Mouse (Mus musculus) brain, adult 2 months (tissue): ENCODE measurements at regions not wholly inside any gene's neighbourhood (a gene's known extent, or its start where the extent isn't known, plus 50 kb on each side); places are given as distances from the start of the nearest gene placed in this dataset.

Experiments
- DNase-seq: peaks from one replicate; pipeline ENCODE4 v3.0.0; 2011; ENCODE audit warnings: low read depth, low spot score

DNA sequence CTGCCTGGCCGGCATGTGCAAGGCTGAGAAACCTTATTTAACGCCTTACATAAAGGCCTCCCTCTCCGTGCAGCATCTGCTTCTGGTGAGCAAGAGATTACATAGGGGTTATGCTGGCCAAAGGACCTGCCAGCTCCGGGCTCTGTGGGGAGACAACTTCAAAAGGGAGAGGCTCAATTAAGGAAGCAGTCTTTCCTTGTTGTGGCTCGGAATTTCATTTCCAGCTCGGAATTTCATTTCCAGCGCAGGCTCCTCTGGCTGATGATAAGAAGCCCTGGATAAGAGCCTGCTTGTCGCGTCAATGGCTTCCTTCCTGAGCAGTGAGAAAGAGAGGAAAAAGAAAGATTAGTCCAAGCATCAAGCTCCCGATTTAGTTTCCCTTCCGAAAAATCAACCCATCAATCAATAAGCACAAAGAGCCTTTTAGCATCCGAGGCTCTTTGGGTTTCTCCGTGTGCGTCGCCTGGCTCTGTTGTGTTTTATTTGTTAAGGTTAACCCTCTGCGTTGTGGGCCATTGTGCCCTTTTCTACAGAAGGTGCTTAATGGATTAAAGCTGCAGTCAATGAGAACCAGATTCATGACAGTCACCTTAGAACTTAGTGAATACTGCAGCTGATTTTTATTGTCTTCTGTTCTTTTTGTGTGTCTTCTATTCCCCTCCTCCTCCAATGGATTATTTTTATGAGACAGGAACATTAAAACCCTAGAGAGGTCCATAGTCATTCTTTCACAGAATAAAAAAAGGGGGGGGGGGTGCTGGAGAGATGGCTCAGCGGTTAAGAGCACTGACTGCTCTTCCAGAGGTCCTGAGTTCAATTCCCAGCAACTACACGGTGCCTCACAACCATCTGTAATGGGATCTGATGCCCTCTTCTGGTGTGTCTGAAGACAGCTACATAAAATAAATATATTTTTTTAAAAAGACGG lies 218.3 kb downstream of the Myo1b start:
- peak; percentile 66 for DNase-seq

DNA sequence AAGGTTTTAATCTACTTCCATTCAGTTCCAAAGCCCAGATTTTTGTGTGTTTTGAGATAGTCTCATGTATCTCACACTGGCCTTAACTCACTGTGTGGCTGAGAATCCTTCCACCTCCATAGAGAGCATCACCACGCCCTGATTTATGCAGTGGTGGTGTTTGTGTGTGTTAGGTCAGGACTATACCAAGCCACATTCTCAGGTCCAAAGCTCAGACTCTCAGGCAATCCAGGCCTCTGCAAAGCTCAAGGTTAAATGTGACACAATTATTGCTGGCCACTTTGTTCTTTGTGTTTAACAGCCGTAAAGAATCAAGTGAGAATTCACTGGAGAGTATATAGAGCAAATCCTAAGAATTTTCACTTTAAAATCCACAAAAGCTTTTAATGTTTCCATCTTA lies 218.2 kb upstream of the Nabp1 start:
- peak; percentile 4 for DNase-seq

DNA sequence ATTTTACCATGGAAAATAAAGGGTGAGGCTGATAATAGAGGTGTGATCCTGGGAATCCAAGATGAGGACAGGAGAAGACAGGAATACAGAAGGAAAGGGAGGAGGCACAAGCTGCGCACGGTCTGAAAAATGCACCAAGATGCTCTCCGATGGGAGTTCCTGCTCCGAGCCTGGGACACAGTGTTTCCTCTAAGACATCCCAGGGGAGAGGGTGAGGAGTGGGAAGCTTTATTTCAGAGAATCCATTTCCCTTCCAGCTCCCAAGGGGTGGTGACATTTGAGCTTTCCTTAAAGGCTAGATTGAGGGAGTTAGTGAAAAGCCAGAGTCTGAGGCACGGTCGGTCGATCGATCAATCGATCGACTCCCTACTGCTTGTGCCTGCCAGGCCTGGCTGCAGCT lies 212.7 kb upstream of the Nabp1 start:
- no peak for DNase-seq

DNA sequence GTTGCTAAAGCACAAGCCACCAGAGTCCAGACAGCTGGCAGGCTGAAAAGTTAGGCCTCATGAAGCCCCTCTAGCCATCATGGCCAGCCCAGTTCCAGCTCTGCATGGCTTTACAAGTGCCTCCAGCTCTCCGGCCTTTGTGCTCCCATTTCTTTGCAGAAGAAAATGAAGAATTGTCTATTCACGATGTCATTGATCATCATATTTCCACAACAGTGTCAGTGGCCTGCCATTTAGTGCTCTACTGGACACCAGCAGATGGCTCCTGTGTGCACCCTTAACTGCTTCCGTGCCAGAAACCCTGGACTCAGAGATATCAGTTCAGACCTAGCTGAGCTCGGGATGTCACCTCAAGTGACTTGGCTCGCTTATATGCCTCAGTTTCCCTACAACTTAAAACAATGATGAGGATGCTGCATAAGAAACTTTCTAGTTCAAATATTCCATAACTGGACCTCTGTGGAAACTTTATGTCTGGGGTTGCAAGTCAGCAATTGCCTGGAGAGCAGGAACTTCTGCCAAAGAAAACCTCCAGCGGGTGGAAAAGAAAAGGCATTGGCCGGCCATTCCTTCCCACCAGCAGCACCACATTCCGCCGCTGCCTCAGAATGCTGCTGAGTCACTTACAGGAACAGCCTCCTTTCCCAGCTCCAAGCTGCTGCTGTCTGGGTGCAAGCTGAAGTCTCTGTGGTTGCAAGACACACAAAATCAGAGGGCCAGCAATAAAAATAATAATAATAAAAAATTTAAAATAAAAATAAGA lies 211.4 kb upstream of the Nabp1 start:
- peak; percentile 61 for DNase-seq

DNA sequence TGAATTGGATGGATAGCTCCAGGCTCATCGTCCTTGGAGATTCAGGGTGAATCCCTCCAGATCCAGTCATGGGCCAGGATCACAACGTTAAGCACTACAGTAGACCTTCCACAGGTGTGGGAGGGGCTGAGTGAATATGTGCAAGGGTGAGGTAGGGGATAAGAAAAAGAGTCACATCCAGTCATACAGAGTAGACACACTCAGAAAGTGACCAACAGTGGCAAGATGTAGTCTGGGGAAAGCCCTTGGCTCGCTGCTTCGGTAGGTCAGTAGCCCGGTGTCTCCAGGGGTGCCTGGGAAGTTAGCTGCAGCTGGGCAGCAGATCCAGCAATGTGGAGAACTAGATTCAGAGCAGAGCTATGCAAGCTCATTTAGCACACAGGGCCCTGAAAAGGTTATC lies 210.7 kb upstream of the Nabp1 start:
- DNase-seq: no peak

DNA sequence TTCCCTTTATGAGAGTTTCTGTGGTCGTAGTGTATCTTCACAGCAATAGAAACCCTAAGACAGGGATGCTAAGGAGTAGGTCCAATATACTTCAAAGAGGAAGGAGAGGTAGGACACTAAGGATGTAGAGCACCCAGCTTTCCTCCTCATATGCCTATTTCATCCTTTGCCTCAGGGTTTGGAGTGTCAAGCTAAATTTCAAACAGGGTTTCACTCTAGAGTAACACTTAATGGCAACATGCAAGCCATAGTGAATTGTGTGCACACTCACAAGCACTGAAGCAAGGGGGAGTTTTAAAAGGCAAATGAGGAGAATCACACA lies 210.0 kb upstream of the Nabp1 start:
- no peak for DNase-seq

DNA sequence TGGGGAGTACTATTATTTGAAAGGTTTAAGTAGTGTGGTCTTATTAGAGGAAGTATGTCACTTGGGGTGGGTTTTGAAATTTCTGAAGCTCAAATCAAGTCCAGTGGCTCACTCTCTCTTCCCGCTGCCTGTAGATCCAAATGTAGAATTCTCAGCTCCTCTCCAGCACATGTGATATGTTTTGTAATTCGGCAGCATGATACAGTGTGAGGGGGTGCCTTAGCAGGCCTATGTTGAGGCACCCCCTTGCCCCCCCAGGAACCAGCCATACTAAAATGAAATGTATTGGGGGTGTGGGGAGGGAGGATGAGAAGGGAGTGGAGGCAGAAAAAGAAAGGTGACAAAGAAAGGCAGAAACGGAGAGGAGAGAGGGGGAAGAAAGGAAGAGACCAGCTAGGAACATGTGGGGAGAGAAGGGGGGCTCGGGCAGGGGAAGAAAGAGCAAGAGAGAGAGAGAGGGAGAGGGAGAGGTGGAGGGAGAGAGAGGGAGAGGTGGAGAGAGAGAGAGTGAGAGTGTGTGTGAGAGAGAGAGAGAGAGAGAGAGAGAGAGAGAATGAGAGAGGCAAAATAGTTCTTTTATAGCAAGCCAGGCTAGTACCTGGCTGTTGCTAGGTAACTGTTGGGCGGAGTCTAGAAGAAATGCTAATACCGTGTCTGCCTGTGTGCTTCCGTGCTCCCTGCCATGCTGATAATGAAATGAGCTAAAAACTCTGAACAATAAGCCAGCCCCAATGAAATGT lies 209.4 kb upstream of the Nabp1 start:
- peak; percentile 71 for DNase-seq

DNA sequence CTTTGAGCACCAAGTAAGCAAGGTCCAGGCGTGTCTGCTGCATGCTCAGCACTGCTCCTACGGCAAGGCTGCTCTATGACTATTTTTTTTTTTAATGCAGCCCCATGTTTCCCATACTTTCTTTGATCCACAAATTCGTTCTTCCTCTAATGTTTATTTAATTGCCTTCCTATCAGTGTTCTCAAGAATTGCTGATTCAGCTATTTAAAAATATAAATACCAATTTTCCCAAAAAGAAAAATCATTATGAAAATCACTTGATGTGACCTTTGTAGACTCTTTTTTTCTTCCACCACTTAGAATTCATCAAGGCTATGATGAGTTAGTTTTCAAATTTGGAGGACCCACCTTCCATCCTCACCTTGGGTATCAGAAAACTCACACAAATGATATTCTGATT lies 208.5 kb upstream of the Nabp1 start:
- no peak for DNase-seq

DNA sequence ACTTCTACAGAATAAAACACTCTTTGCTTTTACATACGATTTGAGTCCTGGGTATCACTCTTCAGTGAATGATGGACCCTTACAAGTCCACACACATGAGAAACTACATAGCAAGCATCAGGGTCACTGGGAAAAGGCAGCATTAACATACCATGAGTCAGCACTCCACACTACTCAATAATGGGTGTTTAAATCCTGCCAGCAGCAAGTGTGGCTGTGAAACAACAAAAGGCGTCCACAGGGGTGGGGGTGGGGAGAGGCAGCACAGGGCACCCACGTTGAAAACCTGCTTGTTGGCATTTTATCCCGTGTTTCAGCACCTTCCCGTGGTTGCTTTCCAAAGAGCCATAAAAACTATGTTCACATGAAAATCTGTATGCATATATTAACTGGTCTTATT lies 204.0 kb upstream of the Nabp1 start:
- no peak for DNase-seq

DNA sequence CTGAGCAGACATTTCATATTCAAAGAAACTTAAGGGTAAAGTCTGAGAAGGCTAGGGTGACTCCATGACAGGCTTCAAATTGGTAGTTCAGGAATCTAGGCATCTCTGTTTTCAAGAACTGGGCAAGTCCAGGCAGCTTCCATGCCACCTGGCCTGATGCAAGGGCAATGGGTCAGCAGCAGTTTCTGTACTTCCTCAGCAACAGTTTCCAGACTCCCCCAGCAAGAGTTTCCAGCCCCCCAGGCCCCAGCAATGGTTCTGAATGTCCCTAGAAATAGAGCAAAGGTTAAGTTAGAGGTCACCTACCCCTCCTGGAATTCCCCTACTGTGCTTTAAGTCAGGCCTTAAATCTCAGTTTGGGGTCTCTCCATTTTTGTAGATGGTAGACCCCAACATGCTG lies 203.6 kb upstream of the Nabp1 start:
- no peak for DNase-seq

DNA sequence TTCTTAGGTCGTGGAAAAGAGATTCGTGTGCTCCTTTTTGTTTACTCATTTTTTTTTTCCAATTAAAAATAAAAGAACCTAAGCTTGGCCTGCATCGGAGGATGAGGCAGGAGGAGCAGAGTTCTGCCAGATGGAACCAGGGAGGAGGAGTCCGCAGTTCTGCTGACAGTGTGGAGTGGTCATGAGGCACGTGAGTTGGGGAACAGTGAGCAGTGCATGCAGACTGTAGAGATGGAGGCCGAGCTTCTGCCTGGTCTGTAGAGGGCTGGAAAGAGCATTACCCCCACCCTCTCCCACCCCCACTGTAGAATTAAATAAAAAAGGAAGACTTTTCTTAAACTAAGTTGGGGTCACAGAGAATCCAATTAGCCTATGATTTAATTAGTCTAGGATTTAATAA lies 202.5 kb upstream of the Nabp1 start:
- DNase-seq: no peak

DNA sequence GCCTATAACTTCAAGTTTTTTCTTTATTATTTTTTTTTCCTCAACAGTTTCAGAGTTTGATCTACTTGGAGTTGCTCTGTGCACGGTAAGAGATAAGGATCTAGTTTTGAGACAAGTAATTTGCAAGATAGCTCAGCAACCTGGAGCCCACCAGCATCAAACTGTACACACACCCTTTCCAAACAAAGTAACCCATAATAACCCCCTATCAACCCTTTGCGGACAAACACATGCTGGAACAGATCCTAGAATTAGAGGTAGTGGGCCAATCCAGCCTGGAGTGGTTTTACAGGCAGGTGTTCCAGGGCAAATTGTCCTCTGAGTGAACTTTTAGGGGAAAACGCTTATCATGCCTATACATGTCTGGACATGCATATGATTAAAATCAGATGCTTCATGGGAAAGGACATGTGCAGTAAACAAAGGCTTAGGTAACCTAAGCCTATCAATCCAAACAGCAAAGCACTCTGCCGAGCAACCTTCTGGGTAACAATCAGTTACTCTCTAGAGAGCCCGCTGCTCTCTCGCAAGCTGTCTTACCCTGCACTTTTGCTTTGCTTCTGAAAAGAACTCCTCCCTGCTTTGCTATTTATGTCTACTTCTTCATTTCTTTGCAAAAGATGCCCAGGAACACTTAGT lies 200.2 kb upstream of the Nabp1 start:
- peak; percentile 14 for DNase-seq

DNA sequence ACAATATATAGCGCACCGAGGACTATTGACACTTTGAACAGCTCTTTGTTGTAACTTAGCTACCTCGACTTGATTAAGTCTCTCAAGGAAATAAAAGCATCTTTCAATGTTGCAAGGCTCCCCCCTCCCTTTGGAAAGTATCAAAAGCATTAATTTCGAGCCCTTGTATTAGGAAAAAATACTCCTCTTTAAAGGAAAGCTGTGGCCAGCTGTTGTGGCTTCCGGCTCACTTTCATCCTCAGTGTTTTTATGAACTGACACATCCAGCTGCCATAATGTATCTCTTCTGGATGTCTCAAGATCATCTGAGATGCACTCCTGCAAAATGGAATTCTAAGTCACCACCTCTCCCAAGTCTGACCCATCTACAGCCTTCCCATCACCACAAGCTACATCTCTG lies 199.6 kb upstream of the Nabp1 start:
- DNase-seq: no peak

DNA sequence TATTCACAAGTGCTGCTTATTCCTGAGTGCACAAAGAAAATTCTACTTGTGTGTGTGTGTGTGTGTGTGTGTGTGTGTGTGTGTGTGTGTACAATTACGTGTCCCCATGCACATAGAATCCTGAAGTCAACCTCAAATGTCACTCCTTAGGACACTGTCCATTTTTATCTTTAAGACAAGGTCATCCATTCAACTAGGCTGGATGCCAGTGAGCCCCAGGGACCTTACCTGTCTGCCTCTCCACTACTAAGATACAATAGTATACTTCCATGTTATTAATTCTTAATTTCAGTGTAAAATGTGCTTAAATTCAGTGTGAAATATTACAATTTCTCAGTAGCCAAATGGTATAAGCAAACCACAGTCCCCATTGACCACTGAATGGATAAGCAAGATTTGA lies 193.5 kb upstream of the Nabp1 start:
- DNase-seq: peak; percentile 46

DNA sequence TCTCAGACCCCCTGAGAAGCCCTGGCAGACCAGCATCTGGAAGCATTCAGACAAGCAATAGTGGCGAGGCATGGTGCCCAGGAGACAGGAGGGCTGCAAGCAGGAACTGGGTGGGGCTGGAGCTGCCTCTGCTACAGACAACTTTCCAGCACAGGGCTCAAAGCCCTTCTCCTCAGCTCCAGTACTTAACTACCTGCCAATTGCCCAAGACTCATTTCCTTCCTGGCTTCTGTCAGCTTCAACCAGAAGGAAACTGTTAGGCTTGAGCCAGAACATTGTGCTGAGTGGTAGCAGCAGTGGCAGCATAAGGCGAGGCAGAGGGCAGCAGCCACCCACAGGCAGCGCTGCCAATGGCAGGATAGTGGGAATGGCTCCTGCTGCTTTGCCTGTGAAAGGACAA lies 193.1 kb upstream of the Nabp1 start:
- peak; percentile 96 for DNase-seq

DNA sequence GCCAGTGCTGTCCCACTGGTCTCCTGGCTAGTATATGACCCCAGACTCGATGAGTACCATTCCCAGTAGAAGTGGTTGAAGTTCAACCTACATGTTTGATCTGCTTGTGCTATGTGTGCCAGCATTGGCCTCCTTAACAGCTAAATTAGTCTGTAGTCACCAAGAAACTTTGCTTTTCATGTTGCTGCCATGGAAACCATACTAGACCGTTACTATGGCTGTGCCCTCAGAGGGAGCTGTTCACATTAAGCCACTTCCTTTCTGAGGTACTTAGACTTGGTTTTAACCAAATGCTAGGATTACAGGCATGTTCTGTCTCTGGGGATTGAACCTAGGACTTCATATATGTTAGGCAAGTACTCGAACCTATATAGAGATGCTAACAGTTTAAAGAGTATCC lies 191.8 kb upstream of the Nabp1 start:
- peak; percentile 25 for DNase-seq

DNA sequence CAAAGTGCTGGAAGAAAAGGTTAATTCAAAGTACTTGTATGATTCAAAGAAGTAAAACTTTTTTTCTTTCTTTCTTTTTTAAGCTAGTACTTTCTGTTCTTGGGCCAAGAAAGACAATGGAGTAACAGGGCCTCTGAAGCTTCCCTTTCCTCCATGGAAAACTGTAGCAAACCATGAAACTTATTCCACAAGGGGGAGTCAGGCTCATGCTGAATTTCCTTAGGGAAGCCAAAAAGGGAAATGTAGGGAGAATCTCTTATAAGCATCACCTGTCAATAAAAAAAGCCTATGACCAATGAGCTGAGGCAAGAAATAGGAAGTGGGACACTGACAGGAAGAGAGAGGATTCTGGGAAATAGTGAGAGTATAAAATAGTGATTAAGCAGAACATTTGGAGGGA lies 190.7 kb upstream of the Nabp1 start:
- DNase-seq: peak; percentile 75

DNA sequence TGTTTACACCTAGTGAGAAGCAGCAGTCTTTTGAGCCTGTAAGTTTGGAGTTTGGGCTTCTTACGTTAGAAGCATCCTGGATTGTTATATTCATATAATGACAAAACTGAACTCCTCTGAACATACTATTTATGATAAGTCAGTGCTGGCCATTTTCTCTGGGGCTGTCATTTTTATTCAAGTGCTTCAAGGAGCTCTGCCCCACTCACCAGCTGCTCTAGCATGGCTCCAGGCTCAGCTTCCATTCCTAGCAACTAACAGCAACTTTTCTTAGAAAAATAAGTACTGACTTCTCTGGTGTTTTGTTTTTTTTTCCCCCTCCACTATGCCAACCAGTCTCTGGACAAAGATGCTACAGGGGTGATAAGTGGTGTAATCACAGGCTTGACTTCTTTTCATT lies 182.3 kb upstream of the Nabp1 start:
- peak; percentile 55 for DNase-seq

DNA sequence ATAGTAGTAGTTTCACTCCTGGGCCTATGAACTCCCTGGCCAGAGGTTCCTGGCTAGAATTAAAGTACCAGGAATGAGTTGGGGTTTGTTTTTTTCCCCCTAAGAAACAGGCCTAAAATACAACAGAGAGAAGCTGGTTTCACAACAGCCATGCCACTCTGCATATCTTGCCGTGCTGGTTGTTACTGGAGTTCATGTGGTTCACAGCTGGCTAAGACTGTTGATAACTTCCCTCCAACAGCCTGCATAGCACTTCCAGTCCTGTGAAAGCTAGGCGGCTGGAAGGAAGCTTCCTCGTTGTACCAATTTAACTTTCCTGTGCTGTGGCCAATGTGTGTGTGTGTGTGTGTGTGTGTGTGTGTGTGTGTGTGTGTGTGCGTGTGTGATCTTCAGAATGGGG lies 179.0 kb upstream of the Nabp1 start:
- no peak for DNase-seq

DNA sequence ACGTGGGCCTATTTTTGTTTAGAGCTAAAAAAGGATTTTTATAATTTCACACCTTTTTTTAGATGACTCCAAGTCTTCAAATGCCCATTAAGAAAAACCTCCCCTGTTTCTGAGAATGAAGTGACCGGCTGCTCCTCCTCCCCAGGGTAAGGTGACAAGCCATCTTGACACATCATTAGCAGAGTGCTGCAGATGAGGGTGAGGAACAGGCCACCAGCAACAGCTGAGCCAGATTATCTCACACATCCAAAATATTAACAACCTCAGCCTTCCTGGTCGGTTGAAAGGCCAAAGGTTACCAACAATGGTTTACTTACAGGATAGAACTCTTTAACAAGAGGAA lies 172.4 kb upstream of the Nabp1 start:
- no peak for DNase-seq

DNA sequence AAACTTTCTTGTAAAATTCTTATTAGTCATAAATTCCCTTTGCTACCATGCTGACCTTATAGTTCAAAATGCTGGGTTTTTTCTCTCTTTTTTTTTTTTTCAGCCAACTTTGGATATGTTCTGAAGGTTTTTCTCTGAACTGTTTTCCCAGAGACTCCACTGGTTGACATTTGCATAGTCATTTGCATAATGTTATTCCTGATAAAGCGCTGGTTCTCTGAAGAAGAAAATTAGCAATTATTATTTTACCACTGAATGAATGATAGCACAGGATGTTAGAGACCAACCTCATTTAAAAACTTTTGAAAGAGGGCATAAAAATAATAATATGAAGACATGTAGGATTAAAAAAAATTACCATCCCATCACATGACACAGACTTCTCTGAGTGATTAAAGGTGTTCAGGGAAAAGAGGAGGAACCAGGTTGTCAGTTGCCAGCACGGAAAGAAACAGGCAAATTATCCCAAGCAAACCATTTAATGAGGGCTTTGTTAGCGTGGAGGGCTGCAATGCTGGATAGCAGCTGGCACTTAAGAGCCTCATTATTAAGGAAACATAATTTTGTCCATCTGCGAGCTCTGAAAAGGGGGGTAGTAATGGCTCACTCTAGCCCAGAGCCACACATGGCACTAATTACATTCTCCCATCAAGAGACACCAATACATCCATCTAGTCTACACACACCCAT lies 171.9 kb upstream of the Nabp1 start:
- peak; percentile 42 for DNase-seq

DNA sequence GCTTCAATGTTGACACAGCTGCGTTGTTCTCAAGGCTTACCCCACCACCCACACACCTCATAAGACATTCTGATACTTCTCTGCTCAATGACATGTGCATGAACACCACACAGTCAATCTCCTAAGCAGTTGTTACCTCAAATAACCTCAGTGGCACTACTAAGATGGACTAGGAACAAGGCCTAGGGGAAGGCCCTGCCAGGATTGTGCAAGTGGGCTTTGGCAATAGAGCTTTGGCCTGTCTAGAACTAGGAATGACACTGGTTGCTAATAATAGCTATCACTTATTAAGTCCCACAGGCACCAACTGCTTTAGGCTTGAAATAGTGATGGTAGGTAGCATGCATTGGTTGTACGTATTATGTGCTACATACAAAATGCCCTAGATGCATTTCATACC lies 169.7 kb upstream of the Nabp1 start:
- no peak for DNase-seq
